Mouse (Mus musculus) kidney, postnatal 10 days (tissue): ENCODE measurements around the gene Inpp5f.
"Not testable (repeated sequence)": the region's sequence is repeated elsewhere in the genome, so short reads cannot be mapped to it uniquely, and the experiment has no call there.

Experiments
- DNase-seq: peaks from one replicate; pipeline ENCODE4 v3.0.0; 2021; ENCODE audit warnings: mixed read lengths

Gene Inpp5f

GRCm38 (mm10) chr7:128596274-128596673 lies 14.9 kb upstream of the Inpp5f start:
- no peak for DNase-seq

GRCm38 (mm10) chr7:128599072-128599471 lies 12.1 kb upstream of the Inpp5f start:
- no peak for DNase-seq

- DNase-seq = peak; percentile 27
Observed at GRCm38 (mm10) chr7:128601826-128602225, 9.3 kb upstream of the Inpp5f start.

GRCm38 (mm10) chr7:128609936-128610335 lies 1.2 kb upstream of the Inpp5f start:
- DNase-seq = not testable (repeated sequence)

- DNase-seq = no peak
Observed at GRCm38 (mm10) chr7:128610490-128610889, 638 bp upstream of the Inpp5f start.

GRCm38 (mm10) chr7:128611799-128612411 lies 777 bp downstream of the Inpp5f start:
- peak; percentile 24 for DNase-seq

- peak; percentile 39 for DNase-seq
Observed at GRCm38 (mm10) chr7:128612521-128613181, 1.5 kb downstream of the Inpp5f start.

- DNase-seq = no peak
Observed at GRCm38 (mm10) chr7:128613578-128613977, 2.5 kb downstream of the Inpp5f start.

GRCm38 (mm10) chr7:128617587-128617986 lies 6.5 kb downstream of the Inpp5f start:
- no peak for DNase-seq

GRCm38 (mm10) chr7:128620178-128620577 lies 9.1 kb downstream of the Inpp5f start:
- no peak for DNase-seq

GRCm38 (mm10) chr7:128622266-128622961 lies 11.3 kb downstream of the Inpp5f start:
- no peak for DNase-seq

- no peak for DNase-seq
Observed at GRCm38 (mm10) chr7:128622994-128623393, 11.9 kb downstream of the Inpp5f start.

GRCm38 (mm10) chr7:128625382-128625781 lies 14.3 kb downstream of the Inpp5f start:
- no peak for DNase-seq

GRCm38 (mm10) chr7:128626601-128627000 lies 15.5 kb downstream of the Inpp5f start:
- no peak for DNase-seq

- DNase-seq = peak; percentile 19
Observed at GRCm38 (mm10) chr7:128627251-128627650, 16.1 kb downstream of the Inpp5f start.

- DNase-seq = no peak
Observed at GRCm38 (mm10) chr7:128627723-128628122, 16.6 kb downstream of the Inpp5f start.

- no peak for DNase-seq
Observed at GRCm38 (mm10) chr7:128633156-128633555, 22.0 kb downstream of the Inpp5f start.

- no peak for DNase-seq
Observed at GRCm38 (mm10) chr7:128639925-128640485, 28.9 kb downstream of the Inpp5f start.

- DNase-seq = no peak
Observed at GRCm38 (mm10) chr7:128641571-128641970, 30.4 kb downstream of the Inpp5f start.

GRCm38 (mm10) chr7:128642386-128642785 lies 31.3 kb downstream of the Inpp5f start:
- DNase-seq = no peak

GRCm38 (mm10) chr7:128656970-128657369 lies 45.8 kb downstream of the Inpp5f start:
- DNase-seq = no peak

GRCm38 (mm10) chr7:128663906-128664305 lies 52.8 kb downstream of the Inpp5f start:
- DNase-seq = no peak

- no peak for DNase-seq
Observed at GRCm38 (mm10) chr7:128664861-128665377, 53.8 kb downstream of the Inpp5f start.
